ENCODE assay signal across 31 mouse cellular contexts in the genomic region with DNA sequence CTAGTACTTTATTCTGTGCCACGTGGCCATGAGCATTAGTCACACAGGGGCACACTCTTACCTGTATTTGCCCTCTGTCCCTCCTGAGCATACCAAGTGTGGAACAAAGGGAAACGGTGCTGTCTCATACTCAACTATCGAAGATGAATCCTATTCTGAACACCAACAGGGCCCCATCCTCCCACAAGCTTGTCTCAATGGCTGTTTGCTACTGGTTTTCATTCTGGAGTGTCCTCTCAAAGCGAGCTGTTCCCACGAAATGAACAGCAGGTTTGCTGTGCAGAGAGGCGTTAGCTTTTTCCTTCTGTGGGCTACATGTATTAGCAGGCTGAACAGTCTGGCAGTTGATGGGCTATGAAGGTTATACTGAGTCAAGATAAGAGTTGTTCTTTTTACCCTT. TPM values are rescaled to one million over a fixed set of nuclear protein-coding genes. Genes with fewer than 3 reads are reported as not detected.
DNase-seq lines count a peak whose midpoint lies in the region; ATAC-seq and TF ChIP-seq lines count a peak whose summit lies in the region.
"Had no signal": no experiment of that assay in that cellular context is flagged by ENCODE, and none has a peak within 500 bp of the region (broad histone marks: within the 10 kb centered on the region; RNA-seq: fewer than 3 reads in every experiment).

No protein-coding gene starts in this region.

- peak; percentile 44 for DNase-seq in brain, adult 2 months (ENCODE audit: low read depth, low spot score)
- peak; percentile 49 to 56 for DNase-seq in layer of hippocampus, adult 2 months (ENCODE audit: low spot score in 2 of 2)
- peak; percentile 28 for DNase-seq in limb, embryonic 10.5 days (ENCODE audit: low spot score)
- no peak for DNase-seq in cerebellum, postnatal 36 days
- DNase-seq in ovary, postnatal 14 days (ENCODE audit: low spot score), result no peak
- DNase-seq: adrenal gland, adult 2 months; B cell, adult 2 months; cerebellum, adult 9-10 months; embryo, embryonic 11 days; gastrocnemius, postnatal 25 days; heart, adult 18-20 months; heart, postnatal 4 days; kidney, adult 18-20 months; kidney, postnatal 4 days; liver, embryonic 13.5 days; lung, adult 2 months; lung, postnatal 10 days; right cerebral cortex, postnatal 25 days; thymus, postnatal 4 days had no signal

- H3K9ac ChIP-seq in intestine, embryonic 16.5 days (ENCODE audit: low read depth, low read length), result no peak overlapping the region
- no peak overlapping the region for H3K9ac ChIP-seq in intestine, postnatal 0 days (ENCODE audit: low read depth, low read length)
- H3K9ac ChIP-seq: embryonic facial prominence, embryonic 13.5 days; forebrain, embryonic 13.5 days; heart, embryonic 12.5 days; hindbrain, embryonic 14.5 days; limb, embryonic 15.5 days; liver, embryonic 13.5 days; midbrain, embryonic 13.5 days had no signal

- no peaks in the 10 kb centered on the region for H3K27me3 ChIP-seq in intestine, embryonic 16.5 days (replicated peaks; ENCODE audit: control insufficient read depth, insufficient read depth, low read length)
- no peaks in the 10 kb centered on the region for H3K27me3 ChIP-seq in intestine, postnatal 0 days (replicated peaks; ENCODE audit: control insufficient read depth, insufficient read depth, low read length)
- no peaks in the 10 kb centered on the region for H3K27me3 ChIP-seq in limb, embryonic 10.5 days (ENCODE audit: low read depth, poor library complexity, severe bottlenecking)
- H3K27me3 ChIP-seq: embryonic facial prominence, embryonic 13.5 days; forebrain, embryonic 13.5 days; heart, embryonic 12.5 days; limb, embryonic 15.5 days; liver, embryonic 13.5 days; midbrain, embryonic 13.5 days had no signal

- no peak overlapping the region for H3K4me2 ChIP-seq in intestine, embryonic 16.5 days (ENCODE audit: low read depth, low read length)
- no peak overlapping the region for H3K4me2 ChIP-seq in intestine, postnatal 0 days (replicated peaks; ENCODE audit: low read depth)
- H3K4me2 ChIP-seq: embryonic facial prominence, embryonic 13.5 days; forebrain, embryonic 13.5 days; heart, embryonic 12.5 days; hindbrain, embryonic 14.5 days; limb, embryonic 15.5 days; liver, embryonic 13.5 days; midbrain, embryonic 13.5 days had no signal

- H3K9me3 ChIP-seq in intestine, embryonic 16.5 days (ENCODE audit: control insufficient read depth, low read length), result no peaks in the 10 kb centered on the region
- H3K9me3 ChIP-seq in intestine, postnatal 0 days (ENCODE audit: control insufficient read depth), result no peaks in the 10 kb centered on the region
- no peaks in the 10 kb centered on the region for H3K9me3 ChIP-seq in limb, embryonic 10.5 days (replicated peaks)
- H3K9me3 ChIP-seq: embryonic facial prominence, embryonic 13.5 days; forebrain, embryonic 13.5 days; heart, embryonic 12.5 days; limb, embryonic 15.5 days; liver, embryonic 13.5 days; midbrain, embryonic 13.5 days had no signal

- no peaks in the 10 kb centered on the region for H3K4me1 ChIP-seq in intestine, embryonic 16.5 days (ENCODE audit: control insufficient read depth, insufficient read depth, low read length)
- H3K4me1 ChIP-seq in intestine, postnatal 0 days (replicated peaks; ENCODE audit: control insufficient read depth, insufficient read depth, low read length), result no peaks in the 10 kb centered on the region
- no peaks in the 10 kb centered on the region for H3K4me1 ChIP-seq in limb, embryonic 10.5 days
- H3K4me1 ChIP-seq: forebrain, embryonic 13.5 days; heart, embryonic 12.5 days; limb, embryonic 15.5 days; liver, embryonic 13.5 days; midbrain, embryonic 13.5 days had no signal

- H3K36me3 ChIP-seq in intestine, embryonic 16.5 days (ENCODE audit: control insufficient read depth, insufficient read depth, low read length), result 0 out of 2 replicates have a peak, but pooled peaks cover 4% of the 10 kb centered on the region
- peaks cover 27% of the 10 kb centered on the region for H3K36me3 ChIP-seq in intestine, postnatal 0 days (ENCODE audit: control insufficient read depth, insufficient read depth)
- peaks cover 92% of the 10 kb centered on the region for H3K36me3 ChIP-seq in limb, embryonic 10.5 days

- 79% methylated on average over 6 of the region's 6 CpGs for WGBS in intestine, embryonic 16.5 days
- WGBS in intestine, postnatal 0 days, result 65% methylated on average over 6 of the region's 6 CpGs
- WGBS in limb, embryonic 10.5 days, result 92% methylated on average over 6 of the region's 6 CpGs

- peak; percentile 18; the same call in 1 of the 2 replicates for ATAC-seq in intestine, embryonic 16.5 days
- no peak for ATAC-seq in intestine, postnatal 0 days
- ATAC-seq: forebrain, embryonic 13.5 days; midbrain, embryonic 13.5 days had no signal

- H3K27ac ChIP-seq in intestine, embryonic 16.5 days (ENCODE audit: low read length), result no peak overlapping the region
- no peak overlapping the region for H3K27ac ChIP-seq in intestine, postnatal 0 days (ENCODE audit: low read depth, low read length)
- H3K27ac ChIP-seq in layer of hippocampus, adult 2 months, result peak overlapping the region; percentile 54
- H3K27ac ChIP-seq in limb, embryonic 10.5 days, result no peak overlapping the region
- H3K27ac ChIP-seq: forebrain, embryonic 13.5 days; hindbrain, embryonic 14.5 days; kidney, postnatal 0 days; left cerebral cortex, adult 2 months; limb, embryonic 15.5 days; liver, embryonic 13.5 days; macrophage; midbrain, embryonic 13.5 days had no signal

- H3K4me3 ChIP-seq in intestine, embryonic 16.5 days (ENCODE audit: low read length), result no peak overlapping the region
- no peak overlapping the region for H3K4me3 ChIP-seq in intestine, postnatal 0 days (ENCODE audit: low read depth, low read length)
- no peak overlapping the region for H3K4me3 ChIP-seq in layer of hippocampus, adult 2 months
- H3K4me3 ChIP-seq in limb, embryonic 10.5 days, result no peak overlapping the region
- H3K4me3 ChIP-seq: embryonic facial prominence, embryonic 13.5 days; erythroblast, embryonic 14.5 days; forebrain, embryonic 13.5 days; heart, embryonic 12.5 days; left cerebral cortex, adult 2 months; limb, embryonic 15.5 days; liver, embryonic 13.5 days; midbrain, embryonic 13.5 days had no signal

- TF ChIP-seq CTCF in intestine, postnatal 0 days (IDR thresholded peaks at IDR 0.05; ENCODE audit: low read depth), result no peak
- TF ChIP-seq CTCF in layer of hippocampus, adult 2 months (conservative IDR thresholded peaks at IDR 0.05), result no peak

RNA-seq across cellular contexts. Expression of a gene that starts 27.7 kb away (rescaled TPM):
- 67.5 and 69.2 TPM in 2 replicates for polyA plus RNA-seq in intestine, embryonic 16.5 days (2015; fragmentation: Nextera tagmentation; extraction: Ambion mirVana)
- 68.1 and 71.0 TPM in 2 replicates for polyA plus RNA-seq in intestine, postnatal 0 days (2015; fragmentation: Nextera tagmentation; extraction: Ambion mirVana)
- 100 to 1,000 TPM; 251 to 256 TPM for total RNA-seq in layer of hippocampus, adult 2 months (2021)
- 96.3 and 121 TPM in 2 replicates for polyA plus RNA-seq in limb, embryonic 10.5 days (2016; fragmentation: Nextera tagmentation; extraction: Ambion mirVana)

RNA-seq across cellular contexts. Expression of a gene that starts 27.7 kb away (rescaled TPM):
- polyA plus RNA-seq in intestine, embryonic 16.5 days (2015; fragmentation: Nextera tagmentation; extraction: Ambion mirVana), result 1.8 and 2.1 TPM in 2 replicates
- polyA plus RNA-seq in intestine, postnatal 0 days (2015; fragmentation: Nextera tagmentation; extraction: Ambion mirVana), result 1.0 and 1.3 TPM in 2 replicates
- 1 to 10 TPM; 1.1 to 1.8 TPM for total RNA-seq in layer of hippocampus, adult 2 months (2021)
- polyA plus RNA-seq in limb, embryonic 10.5 days (2016; fragmentation: Nextera tagmentation; extraction: Ambion mirVana), result 1.8 and 2.2 TPM in 2 replicates
- polyA plus RNA-seq: adrenal gland, adult 2 months; erythroblast, embryonic 14.5 days; lung, adult 2 months; macrophage had no signal

Comparison
In these comparisons a context has a peak if more than half of its experiments do, and no peak if none do; other contexts are left out.
1. DNase-seq: peak in brain, adult 2 months (single experiment), layer of hippocampus, adult 2 months (2 of 2) and limb, embryonic 10.5 days (single experiment); none in cerebellum, postnatal 36 days (0 of 2) and ovary, postnatal 14 days (single experiment).